Mouse (Mus musculus): ENCODE results near the gene Trp53inp2. TPM values are rescaled to one million over a fixed set of nuclear protein-coding genes. Genes with fewer than 3 reads are reported as not detected.

Gene Trp53inp2
- polyA plus RNA-seq (2012; rRNA removed): 82.3 and 107 TPM in 2 replicates

DNA sequence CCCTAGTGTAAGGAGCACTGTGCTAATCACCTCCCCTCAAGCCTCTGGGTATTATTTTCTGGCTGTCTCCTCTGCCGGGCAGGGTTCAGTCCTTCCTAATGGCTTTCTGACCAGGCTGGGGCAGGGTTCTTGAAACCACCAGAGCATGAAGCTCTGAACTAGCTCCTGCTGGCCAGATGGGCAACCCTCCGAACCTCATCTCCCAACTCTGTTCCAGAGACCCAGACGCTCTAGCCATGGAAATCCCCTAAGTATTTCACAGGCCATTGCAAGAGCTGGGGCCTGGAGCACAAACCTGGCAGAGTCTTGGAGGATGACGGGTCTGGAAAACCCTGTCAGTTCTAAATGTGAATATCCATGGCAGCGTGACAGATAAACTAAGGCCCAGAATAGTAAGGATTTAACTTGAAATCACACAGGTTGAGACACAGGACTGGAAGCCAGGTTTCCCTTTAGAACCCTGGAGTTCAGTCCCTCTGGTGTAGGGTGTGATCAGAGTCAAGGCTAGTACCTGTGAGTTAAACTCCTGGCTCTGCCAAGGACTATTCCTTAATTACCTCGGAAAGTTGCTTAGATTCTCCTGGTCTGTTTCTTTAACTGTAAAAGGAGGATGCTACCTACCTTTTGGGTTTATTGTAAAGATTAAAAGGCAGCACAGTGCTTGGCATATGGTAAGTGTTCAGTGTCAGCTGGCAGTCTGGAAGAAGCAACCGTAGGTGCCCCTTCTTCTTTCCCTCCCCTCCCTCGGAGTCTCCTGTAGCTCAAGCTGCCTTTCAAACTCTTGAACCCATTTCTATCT, at the start of gene Trp53inp2:
Gene Trp53inp2, plus strand, starts transcription at position 799 of the 799 bp plus-strand sequence.
- DNase-seq (ENCODE audit: low spot score): no peak

DNA sequence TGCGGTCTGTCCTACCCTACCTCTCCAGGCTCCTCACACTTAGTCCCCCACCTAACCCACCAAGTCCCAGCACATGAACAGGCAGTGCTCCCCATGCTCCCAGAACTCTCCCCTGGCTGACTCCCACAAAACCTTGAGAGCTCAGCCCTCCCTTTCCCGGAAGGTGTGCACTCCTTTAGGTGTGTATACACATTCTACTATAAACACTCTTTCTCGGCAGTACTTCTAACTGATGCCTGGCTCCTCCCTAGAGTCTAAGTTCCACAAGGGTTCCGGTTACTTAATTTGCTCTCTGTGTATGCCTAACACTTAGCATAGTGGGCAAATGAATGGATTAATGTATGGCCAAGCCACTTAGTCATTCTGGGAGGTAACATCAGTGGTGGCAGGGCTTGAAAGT, 49.5 kb upstream of the Trp53inp2 start:
- no peak for DNase-seq (ENCODE audit: low spot score)

DNA sequence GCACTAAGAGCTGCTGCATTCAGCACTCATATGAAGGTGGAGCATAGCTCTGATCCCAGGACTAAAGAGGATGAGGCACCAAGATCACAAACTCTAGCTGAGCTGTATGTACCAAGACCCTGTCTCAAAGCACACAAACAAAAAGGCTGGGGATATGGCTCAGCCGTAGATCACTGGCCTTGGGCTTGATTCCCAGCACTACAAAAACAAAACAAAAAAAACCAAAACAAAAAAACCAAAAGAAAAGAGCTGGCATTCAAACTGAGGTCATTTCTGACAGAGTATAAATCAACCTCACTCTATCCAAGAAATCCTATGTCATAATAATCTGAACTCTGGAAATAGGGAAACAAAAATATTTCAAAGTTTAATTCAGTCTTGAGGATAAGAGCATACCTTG, 47.4 kb upstream of the Trp53inp2 start:
- no peak for DNase-seq (ENCODE audit: low spot score)

- no peak for DNase-seq (ENCODE audit: low spot score)
Measured at GRCm38 (mm10) chr2:155335231-155335630, 45.6 kb upstream of the Trp53inp2 start.

DNA sequence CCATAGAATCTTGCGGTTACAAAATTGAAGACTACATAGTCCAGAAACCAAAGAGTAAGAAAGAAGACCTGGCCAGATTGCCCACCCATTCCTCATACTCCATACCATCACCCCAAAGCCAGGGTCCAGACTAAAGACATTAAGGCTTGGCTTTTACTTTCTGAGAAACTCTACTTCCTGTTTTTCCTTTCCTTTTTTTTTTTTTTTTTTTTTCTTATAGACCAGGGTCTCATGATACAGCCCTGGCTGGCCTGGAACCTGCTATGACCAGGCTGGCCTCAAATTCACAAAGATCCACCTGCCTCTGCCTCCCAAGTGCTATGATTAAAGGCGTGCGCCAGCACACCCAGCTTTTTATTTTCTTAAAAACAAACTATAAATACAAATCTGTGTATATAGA, 44.6 kb upstream of the Trp53inp2 start:
- DNase-seq (ENCODE audit: low spot score): no peak

DNA sequence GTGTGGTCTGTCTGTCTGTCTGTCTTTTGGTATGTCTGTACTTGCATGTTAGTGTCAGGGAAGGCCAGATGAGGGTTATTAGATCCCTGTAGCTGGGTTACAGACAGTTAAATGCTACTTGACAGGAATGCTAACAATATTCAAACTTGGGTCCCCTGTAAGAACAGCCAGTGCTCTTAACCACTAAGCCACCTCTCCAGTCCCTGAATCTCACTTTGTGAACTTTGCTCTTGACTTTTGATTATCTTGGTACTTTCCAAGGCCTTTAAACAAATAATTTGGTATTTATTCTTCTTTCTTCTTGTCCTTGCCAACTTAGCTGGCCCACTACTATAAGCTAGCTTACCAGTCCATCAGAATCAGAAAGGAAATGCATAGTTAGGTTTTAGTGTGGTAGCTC, 40.7 kb upstream of the Trp53inp2 start:
- no peak for DNase-seq (ENCODE audit: low spot score)

- DNase-seq (ENCODE audit: low spot score): no peak
Measured at GRCm38 (mm10) chr2:155346670-155347069, 34.2 kb upstream of the Trp53inp2 start.

DNA sequence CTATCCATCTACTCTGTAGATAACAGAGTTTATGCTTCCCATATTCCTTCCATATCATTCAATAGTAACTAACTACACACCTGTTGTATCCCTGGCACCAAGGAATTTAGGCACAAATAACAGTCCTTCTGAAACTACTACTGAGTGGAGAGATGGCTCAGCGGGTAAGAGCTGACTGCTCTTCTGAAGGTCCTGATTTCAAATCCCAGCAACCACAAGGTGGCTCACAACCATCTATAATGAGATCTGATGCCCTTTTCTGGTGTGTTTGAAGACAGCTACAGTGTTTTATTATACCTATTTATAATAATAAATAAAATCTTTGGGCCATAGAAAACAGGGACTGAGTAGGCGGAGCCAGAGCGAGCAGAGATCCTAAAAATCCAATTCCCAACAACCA, 26.5 kb upstream of the Trp53inp2 start:
- no peak for DNase-seq (ENCODE audit: low spot score)

DNA sequence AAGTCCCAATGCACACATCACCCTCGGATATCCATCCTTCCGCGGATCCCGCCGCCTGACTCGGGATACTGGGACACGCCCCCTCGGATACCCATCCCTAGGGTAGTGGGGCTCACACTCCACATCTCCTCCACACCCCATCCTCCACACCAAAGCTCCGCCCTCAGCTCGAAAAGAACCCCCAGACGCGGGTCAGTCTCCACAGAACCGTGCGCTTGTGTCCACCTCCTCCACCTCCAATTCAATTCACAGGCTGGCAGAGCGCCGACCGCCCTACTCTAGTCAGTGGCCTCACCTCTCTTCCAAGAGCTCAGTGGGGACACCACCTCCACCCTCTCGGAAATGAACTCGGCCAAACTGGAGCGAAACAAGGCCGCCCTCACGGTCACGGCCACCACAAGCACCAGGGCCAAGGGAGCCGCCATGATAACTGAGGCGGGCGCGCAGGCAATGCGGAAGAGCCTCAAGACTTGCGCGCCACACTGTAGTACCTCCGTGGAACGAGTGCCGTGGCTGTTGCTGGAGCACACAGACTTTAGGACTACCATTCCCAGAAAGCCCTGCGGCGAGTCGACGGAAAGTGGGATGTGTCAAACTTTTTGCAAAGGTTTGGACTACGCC, 23.8 kb upstream of the Trp53inp2 start, which contains the start of gene Pigu:
Gene Pigu, minus strand, starts transcription at position 460 of the 621 bp plus-strand sequence.
- DNase-seq (ENCODE audit: low spot score): peak; percentile 72

- no peak for DNase-seq (ENCODE audit: low spot score)
Measured at GRCm38 (mm10) chr2:155357686-155358399, 23.0 kb upstream of the Trp53inp2 start.

- DNase-seq (ENCODE audit: low spot score): no peak
Measured at GRCm38 (mm10) chr2:155367635-155368284, 13.1 kb upstream of the Trp53inp2 start.

DNA sequence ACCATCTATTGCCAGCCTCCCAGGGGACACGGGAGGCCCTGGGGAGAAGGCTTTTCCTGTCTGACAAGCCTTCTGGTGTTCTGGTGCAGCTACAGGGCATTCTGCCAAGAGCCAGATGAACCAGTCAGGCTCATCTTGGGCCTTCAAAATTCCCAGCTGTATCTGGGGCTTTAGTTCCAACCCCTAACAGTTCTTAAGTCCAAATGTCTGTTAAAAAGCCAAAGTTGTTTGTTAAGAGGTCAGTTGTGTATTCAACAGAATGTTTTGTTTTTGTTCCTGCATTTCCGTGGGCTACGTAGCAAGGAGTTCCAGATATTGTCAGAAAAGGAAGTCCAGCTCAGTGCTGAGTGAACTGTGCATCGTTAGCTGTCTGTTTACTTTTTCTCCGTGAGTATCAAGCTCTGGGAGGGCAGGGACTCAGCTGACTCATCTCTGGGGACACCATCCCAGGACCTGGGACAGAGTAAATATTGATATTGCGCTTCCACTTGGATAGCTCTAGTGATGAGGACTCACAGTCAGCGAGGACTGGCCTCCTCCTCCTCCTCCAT, 11.5 kb upstream of the Trp53inp2 start:
- no peak for DNase-seq (ENCODE audit: low spot score)

DNA sequence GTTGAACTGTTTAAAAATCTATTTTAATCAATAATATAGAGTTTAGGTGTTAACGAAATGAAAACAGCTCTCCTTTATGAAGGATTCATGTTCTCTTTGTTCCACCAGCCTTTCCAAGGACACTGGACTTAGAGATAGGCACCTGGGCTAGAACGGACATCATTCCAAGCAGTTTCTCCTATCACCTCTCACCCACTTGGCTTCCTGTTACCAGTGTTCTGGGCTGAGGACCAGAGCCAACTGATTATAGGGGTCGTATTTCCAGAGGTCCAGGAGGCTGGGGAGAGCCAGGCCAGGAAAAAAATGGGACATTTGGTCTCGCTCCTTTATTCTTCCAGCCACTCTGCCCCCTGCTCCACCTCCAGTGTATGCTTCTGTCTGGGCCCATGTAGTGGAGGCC, 8.4 kb upstream of the Trp53inp2 start:
- DNase-seq (ENCODE audit: low spot score): no peak

GRCm38 (mm10) chr2:155373302-155373701, 7.6 kb upstream of the Trp53inp2 start:
- DNase-seq (ENCODE audit: low spot score): no peak

DNA sequence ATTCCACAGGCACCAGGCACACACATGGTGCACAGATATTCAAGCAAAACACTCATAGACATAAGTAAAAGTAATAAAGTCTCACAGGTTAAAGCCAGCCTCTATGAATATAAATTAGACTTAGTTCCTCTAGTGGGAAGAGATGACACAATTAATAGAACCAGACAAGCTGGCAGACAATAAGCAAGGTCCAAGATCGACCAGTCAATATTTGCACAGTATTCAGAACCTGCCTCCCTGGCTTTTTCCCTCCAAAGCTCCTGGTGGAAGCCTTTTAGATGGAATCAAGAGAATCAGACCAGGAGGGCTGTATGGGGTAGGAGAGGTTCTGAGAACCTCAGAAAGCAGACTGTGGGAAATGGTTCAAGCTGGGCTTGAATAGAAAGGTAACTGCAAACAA, 7.0 kb upstream of the Trp53inp2 start:
- DNase-seq (ENCODE audit: low spot score): no peak

DNA sequence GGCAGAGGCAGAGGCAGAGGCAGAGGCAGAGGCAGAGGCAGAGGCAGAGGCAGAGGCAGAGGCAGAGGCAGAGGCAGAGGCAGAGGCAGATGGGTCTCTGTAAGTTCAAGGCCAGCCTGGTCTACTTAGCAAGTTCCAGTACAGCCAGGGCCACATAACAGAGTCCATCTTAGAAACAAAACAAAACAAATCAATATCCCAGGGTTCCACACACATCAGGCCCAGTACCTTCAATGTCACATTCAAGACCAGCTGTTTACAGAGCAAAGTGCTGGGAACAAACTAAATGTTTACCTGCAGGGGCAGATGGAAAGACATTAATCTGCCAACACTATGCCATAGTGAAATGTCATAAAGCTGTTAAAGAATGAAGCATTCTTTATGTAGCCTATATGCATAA, 6.3 kb upstream of the Trp53inp2 start:
- DNase-seq (ENCODE audit: low spot score): no peak

- no peak for DNase-seq (ENCODE audit: low spot score)
Measured at GRCm38 (mm10) chr2:155376191-155376590, 4.7 kb upstream of the Trp53inp2 start.

DNA sequence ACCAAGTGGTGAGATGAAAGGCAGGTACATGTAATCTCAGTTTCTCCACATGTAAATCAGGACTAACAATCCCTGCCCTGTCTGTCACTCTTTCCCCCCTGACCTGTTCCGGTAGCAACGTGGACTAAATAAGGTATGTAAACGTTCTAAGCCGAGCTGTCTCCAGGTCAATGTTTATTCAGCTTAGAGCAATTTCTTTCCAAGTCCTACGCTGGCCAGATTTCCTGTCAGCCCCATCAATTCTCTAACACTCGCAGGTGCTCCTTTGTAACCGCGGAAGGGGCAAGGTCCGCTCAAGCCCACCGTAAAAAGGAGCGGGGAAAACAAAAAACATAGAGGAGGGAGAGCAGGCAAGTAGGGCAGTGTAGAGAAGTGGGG, 190 bp downstream of the Trp53inp2 start:
- DNase-seq (ENCODE audit: low spot score): no peak

- DNase-seq (ENCODE audit: low spot score): peak; percentile 91
Measured at GRCm38 (mm10) chr2:155381643-155382331, 928 bp downstream of the Trp53inp2 start.

DNA sequence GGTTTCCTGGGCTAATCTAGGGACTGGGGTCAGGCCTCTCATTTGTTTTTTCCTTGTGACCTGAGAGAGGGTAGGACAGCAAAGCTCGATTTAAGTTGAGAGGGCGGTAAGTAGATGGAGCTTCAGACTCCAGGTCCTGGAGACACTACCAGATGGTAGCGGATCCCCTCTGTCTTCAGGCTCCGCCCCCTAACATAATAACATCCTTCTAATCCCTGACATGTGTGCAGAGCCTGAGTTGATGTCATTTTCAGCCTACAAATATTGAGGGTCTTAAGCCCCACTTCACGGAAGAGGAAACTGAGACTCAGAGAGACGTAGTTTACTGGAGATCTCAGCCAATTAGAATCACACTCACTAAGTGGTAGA, 1.5 kb downstream of the Trp53inp2 start:
- no peak for DNase-seq (ENCODE audit: low spot score)

DNA sequence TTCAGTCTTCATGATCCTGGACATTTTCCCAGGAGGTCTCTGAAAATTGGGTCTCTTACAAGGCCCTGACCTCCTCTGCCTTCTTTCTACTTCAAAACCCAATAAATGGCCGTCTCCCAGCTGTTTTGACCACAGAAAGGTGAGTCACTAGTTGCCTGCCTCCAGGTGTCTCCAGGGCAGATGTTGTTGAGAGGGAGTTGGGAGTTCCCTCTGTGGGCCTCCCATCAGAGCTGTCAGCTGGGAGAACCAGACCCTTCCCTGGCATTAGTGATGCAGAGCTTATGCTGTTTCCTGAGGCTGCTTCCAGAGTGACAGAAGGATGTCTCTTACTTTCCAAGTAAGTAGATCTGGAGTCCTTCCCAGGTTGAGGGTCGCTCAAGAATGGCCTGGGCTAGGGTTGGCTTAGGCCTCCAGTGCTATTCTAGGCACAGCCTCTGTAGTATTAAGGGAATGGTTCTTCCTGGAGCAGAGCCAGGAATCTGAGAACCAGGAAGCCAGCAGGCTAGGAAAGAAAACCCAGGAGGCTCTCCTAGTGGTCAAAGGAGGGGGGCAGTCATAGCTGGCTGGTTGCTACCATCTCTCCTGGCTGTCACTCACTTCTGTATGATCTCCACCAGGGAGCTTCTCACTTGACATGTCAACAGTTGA, 2.1 kb downstream of the Trp53inp2 start:
- DNase-seq (ENCODE audit: low spot score): no peak

Measured in urinary bladder, adult 2 months (tissue).